Comparison of ENCODE assay signal across 15 mouse cellular contexts in the genomic region with DNA sequence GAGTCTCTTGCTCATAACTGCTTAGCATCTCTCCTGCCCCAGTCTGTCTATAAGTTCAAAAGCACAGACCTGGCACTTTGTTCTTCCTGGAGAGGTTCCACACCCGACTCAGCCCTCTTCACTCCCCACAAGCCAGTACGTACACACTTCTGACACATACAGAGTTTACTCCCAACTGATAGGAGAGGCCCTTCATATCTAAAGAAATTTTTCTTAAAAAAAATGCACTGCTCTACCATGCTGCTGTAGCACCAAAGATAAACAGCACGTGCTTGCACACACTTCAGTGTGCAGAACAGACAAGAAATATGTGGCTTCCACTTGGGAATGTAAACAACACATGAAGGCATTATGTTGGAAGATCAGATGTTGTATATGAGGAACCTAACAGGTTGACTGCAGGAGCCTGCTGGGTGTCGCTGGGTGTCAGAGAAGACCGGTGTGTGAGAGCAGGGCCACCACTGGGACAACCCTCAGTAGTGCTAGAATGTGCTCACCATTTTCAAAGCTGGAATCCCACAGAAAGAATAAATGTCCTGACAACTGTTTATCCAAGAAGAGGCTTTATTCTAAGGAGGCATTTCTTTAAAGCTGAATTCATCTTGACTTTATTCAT. TPM values are rescaled to one million over a fixed set of nuclear protein-coding genes. Genes with fewer than 3 reads are reported as not detected.
DNase-seq lines count a peak whose midpoint lies in the region; ATAC-seq and TF ChIP-seq lines count a peak whose summit lies in the region.
"Had no signal": no experiment of that assay in that cellular context is flagged by ENCODE, and none has a peak within 500 bp of the region (broad histone marks: within the 10 kb centered on the region; RNA-seq: fewer than 3 reads in every experiment).

No protein-coding gene starts in this region.

- no peak overlapping the region for H3K27ac ChIP-seq in heart, embryonic 12.5 days (ENCODE audit: poor library complexity, severe bottlenecking)
- no peak overlapping the region for H3K27ac ChIP-seq in heart, adult 2 months
- H3K27ac ChIP-seq in liver, embryonic 13.5 days, result peak overlapping the region; percentile 90
- H3K27ac ChIP-seq in neural tube, embryonic 15.5 days (replicated peaks), result no peak overlapping the region
- H3K27ac ChIP-seq: embryonic facial prominence, embryonic 15.5 days; heart, embryonic 15.5 days had no signal

- H3K79me2 ChIP-seq in heart, adult 2 months (replicated peaks; ENCODE audit: control insufficient read depth, insufficient read depth, low read length), result peaks cover 4% of the 10 kb centered on the region; the same call in 1 of the 2 replicates

- 0 out of 2 replicates have a peak, but pooled peaks cover 7% of the 10 kb centered on the region for H3K36me3 ChIP-seq in heart, embryonic 12.5 days
- H3K36me3 ChIP-seq in heart, adult 2 months (ENCODE audit: control insufficient read depth, insufficient read depth, low read length), result no peaks in the 10 kb centered on the region
- peaks cover 11% of the 10 kb centered on the region; the same call in 1 of the 2 replicates for H3K36me3 ChIP-seq in liver, embryonic 13.5 days
- no peaks in the 10 kb centered on the region for H3K36me3 ChIP-seq in neural tube, embryonic 15.5 days
- H3K36me3 ChIP-seq: embryonic facial prominence, embryonic 15.5 days had no signal

- peak; percentile 24; the same call in 1 of the 2 replicates for ATAC-seq in heart, embryonic 12.5 days (ENCODE audit: insufficient number of reproducible peaks, low FRiP score)
- ATAC-seq in liver, embryonic 13.5 days (ENCODE audit: low read depth), result peak; percentile 96
- ATAC-seq in neural tube, embryonic 15.5 days (ENCODE audit: low FRiP score), result no peak

- no peak for TF ChIP-seq EP300 in heart, adult 2 months (IDR thresholded peaks at IDR 0.05; ENCODE audit: insufficient read depth, low read depth, low read length)

- 50% methylated on average over 5 of the region's 5 CpGs for WGBS in heart, embryonic 12.5 days
- 75% methylated on average over 5 of the region's 5 CpGs for WGBS in heart, adult 2 months
- 15% methylated on average over 5 of the region's 5 CpGs for WGBS in liver, embryonic 13.5 days (ENCODE audit: insufficient replicate concordance)
- 84% methylated on average over 5 of the region's 5 CpGs for WGBS in neural tube, embryonic 15.5 days

- peaks cover 8% of the 10 kb centered on the region; the same call in 1 of the 2 replicates for H3K9me3 ChIP-seq in heart, embryonic 12.5 days (replicated peaks)
- peaks cover 4% of the 10 kb centered on the region; the same call in 1 of the 2 replicates for H3K9me3 ChIP-seq in liver, embryonic 13.5 days (replicated peaks)
- H3K9me3 ChIP-seq in neural tube, embryonic 15.5 days (replicated peaks), result peaks cover 5% of the 10 kb centered on the region

- intact Hi-C loops in heart, adult 2 months (cut with DNase I), result no loop called here

- TF ChIP-seq POLR2A in heart, adult 2 months (IDR thresholded peaks at IDR 0.05; ENCODE audit: insufficient read depth, low read depth, low read length), result no peak

- DNase-seq in heart, adult 2 months, result no peak
- DNase-seq in thymus, postnatal 14 days, result peak; percentile 48
- no peak for DNase-seq in thymus, postnatal 25 days
- DNase-seq in liver, embryonic 13.5 days, result peak; percentile 45
- no peak for DNase-seq in urinary bladder, postnatal 14 days (ENCODE audit: low spot score)
- DNase-seq in spleen, postnatal 36 days (ENCODE audit: low spot score in 2 of 2), result no peak
- DNase-seq: cerebellum, adult 11-12 months; gastrocnemius, postnatal 25 days; kidney, adult 11 months; kidney, postnatal 25 days; thymus, postnatal 4 days had no signal

- no peak overlapping the region for H3K4me3 ChIP-seq in heart, embryonic 12.5 days
- no peak overlapping the region for H3K4me3 ChIP-seq in heart, adult 2 months
- peak overlapping the region; percentile 10; the same call in 1 of the 2 replicates for H3K4me3 ChIP-seq in liver, embryonic 13.5 days (replicated peaks)
- H3K4me3 ChIP-seq in neural tube, embryonic 15.5 days (replicated peaks), result no peak overlapping the region
- H3K4me3 ChIP-seq: embryonic facial prominence, embryonic 15.5 days; heart, embryonic 15.5 days had no signal

- peaks cover 14% of the 10 kb centered on the region for H3K4me1 ChIP-seq in heart, embryonic 12.5 days (replicated peaks)
- H3K4me1 ChIP-seq in heart, adult 2 months (ENCODE audit: control insufficient read depth, insufficient read depth, low read length), result peaks cover 1% of the 10 kb centered on the region
- peaks cover 82% of the 10 kb centered on the region for H3K4me1 ChIP-seq in liver, embryonic 13.5 days (replicated peaks)
- no peaks in the 10 kb centered on the region for H3K4me1 ChIP-seq in neural tube, embryonic 15.5 days
- H3K4me1 ChIP-seq: embryonic facial prominence, embryonic 15.5 days had no signal

- H3K9ac ChIP-seq in heart, embryonic 12.5 days, result no peak overlapping the region
- H3K9ac ChIP-seq in heart, adult 2 months (ENCODE audit: low read depth, low read length), result no peak overlapping the region
- H3K9ac ChIP-seq in liver, embryonic 13.5 days, result peak overlapping the region; percentile 63
- H3K9ac ChIP-seq in neural tube, embryonic 15.5 days (replicated peaks), result no peak overlapping the region
- H3K9ac ChIP-seq: embryonic facial prominence, embryonic 15.5 days; heart, embryonic 15.5 days had no signal

- no peak overlapping the region for H3K4me2 ChIP-seq in heart, embryonic 12.5 days
- peak overlapping the region; percentile 60 for H3K4me2 ChIP-seq in liver, embryonic 13.5 days
- no peak overlapping the region for H3K4me2 ChIP-seq in neural tube, embryonic 15.5 days
- H3K4me2 ChIP-seq: embryonic facial prominence, embryonic 15.5 days; heart, embryonic 15.5 days had no signal

- H3K27me3 ChIP-seq in heart, embryonic 12.5 days (replicated peaks), result no peaks in the 10 kb centered on the region
- no peaks in the 10 kb centered on the region for H3K27me3 ChIP-seq in heart, adult 2 months (ENCODE audit: control insufficient read depth, insufficient read depth, low read length)
- H3K27me3 ChIP-seq in liver, embryonic 13.5 days, result no peaks in the 10 kb centered on the region
- no peaks in the 10 kb centered on the region for H3K27me3 ChIP-seq in neural tube, embryonic 15.5 days (replicated peaks)
- H3K27me3 ChIP-seq: embryonic facial prominence, embryonic 15.5 days; heart, embryonic 15.5 days had no signal

- TF ChIP-seq CTCF in heart, adult 2 months (IDR thresholded peaks at IDR 0.05), result no peak

RNA-seq across cellular contexts. Expression of gene Pip4k2a, which starts 28.8 kb away (rescaled TPM):
- polyA plus RNA-seq in heart, embryonic 12.5 days (2016; fragmentation: Nextera tagmentation; extraction: Ambion mirVana), result 8.6 TPM in 2 replicates
- total RNA-seq in heart, adult 2 months (2021), result 1 to 10 TPM; 6.5 to 7.6 TPM
- 4.3 and 6.3 TPM in 2 replicates for polyA plus RNA-seq in heart, adult 2 months (2012; rRNA removed)
- 15.8 and 18.8 TPM in 2 replicates for polyA plus RNA-seq in liver, embryonic 13.5 days (2015; fragmentation: Nextera tagmentation; extraction: Ambion mirVana)
- polyA plus RNA-seq in neural tube, embryonic 15.5 days (2015; fragmentation: Nextera tagmentation; extraction: Ambion mirVana), result 9.9 and 13.7 TPM in 2 replicates

RNA-seq across cellular contexts. Expression of gene 4930426L09Rik, which starts 29.0 kb away (rescaled TPM):
- polyA plus RNA-seq in heart, embryonic 12.5 days (2016; fragmentation: Nextera tagmentation; extraction: Ambion mirVana), result 0.21 and 0.57 TPM in 2 replicates
- total RNA-seq in heart, adult 2 months (2021), result not detected
- polyA plus RNA-seq in heart, adult 2 months (2012; rRNA removed), result 0.18 and 0.32 TPM in 2 replicates
- 0.17 and 0.22 TPM in 2 replicates for polyA plus RNA-seq in liver, embryonic 13.5 days (2015; fragmentation: Nextera tagmentation; extraction: Ambion mirVana)
- 0.37 and 0.41 TPM in 2 replicates for polyA plus RNA-seq in neural tube, embryonic 15.5 days (2015; fragmentation: Nextera tagmentation; extraction: Ambion mirVana)

Comparison
In these comparisons a context has a peak if more than half of its experiments do, and no peak if none do; other contexts are left out.
1. DNase-seq: peak in thymus, postnatal 14 days (single experiment) and liver, embryonic 13.5 days (single experiment); none in heart, adult 2 months (0 of 2), thymus, postnatal 25 days (single experiment), urinary bladder, postnatal 14 days (single experiment) and spleen, postnatal 36 days (0 of 2).